Mouse (Mus musculus): ENCODE results near the gene Galnt11.

- TF ChIP-seq POLR2A (IDR thresholded peaks at IDR 0.05; ENCODE audit: insufficient read depth, low read length) (no peak), EP300 (IDR thresholded peaks at IDR 0.05; ENCODE audit: insufficient read depth, low read depth, low read length) (no peak), CTCF (IDR thresholded peaks at IDR 0.05; ENCODE audit: low read depth, low read length) (no peak)
Measured at GRCm38 (mm10) chr5:25179936-25180488, 41.7 kb upstream of the Galnt11 start.
